Mouse (Mus musculus) heart, adult 8-10 months (tissue): ENCODE measurements at regions not wholly inside any gene's neighbourhood (a gene's known extent, or its start where the extent isn't known, plus 50 kb on each side); places are given as distances from the start of the nearest gene placed in this dataset.

Source experiments
- DNase-seq: peaks from one replicate; pipeline ENCODE4 v3.0.0; 2022; ENCODE audit warnings: low spot score

GRCm38 (mm10) chr11:112720652-112721051 is 61.4 kb upstream of the Sox9 start:
- no peak for DNase-seq

DNA sequence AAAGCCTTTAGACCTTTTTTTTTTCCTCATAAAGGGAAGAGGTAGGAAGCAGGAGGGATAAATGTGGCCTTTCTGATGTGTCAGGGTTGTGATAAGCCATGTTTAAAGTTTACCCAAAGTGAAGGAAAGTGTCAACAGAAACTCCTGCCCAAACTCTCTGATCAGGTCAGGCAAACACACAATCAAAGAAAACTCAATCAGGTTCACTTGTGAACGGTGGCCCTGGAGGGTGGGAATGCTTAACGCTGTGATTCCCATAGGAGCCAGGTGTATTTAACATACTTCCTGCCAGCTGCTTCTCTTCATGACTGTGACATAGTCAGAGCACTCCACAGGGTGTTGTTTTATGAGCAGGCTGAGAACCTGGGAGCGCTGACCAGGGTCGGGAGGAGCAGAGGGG is 59.1 kb upstream of the Sox9 start:
- no peak for DNase-seq

DNA sequence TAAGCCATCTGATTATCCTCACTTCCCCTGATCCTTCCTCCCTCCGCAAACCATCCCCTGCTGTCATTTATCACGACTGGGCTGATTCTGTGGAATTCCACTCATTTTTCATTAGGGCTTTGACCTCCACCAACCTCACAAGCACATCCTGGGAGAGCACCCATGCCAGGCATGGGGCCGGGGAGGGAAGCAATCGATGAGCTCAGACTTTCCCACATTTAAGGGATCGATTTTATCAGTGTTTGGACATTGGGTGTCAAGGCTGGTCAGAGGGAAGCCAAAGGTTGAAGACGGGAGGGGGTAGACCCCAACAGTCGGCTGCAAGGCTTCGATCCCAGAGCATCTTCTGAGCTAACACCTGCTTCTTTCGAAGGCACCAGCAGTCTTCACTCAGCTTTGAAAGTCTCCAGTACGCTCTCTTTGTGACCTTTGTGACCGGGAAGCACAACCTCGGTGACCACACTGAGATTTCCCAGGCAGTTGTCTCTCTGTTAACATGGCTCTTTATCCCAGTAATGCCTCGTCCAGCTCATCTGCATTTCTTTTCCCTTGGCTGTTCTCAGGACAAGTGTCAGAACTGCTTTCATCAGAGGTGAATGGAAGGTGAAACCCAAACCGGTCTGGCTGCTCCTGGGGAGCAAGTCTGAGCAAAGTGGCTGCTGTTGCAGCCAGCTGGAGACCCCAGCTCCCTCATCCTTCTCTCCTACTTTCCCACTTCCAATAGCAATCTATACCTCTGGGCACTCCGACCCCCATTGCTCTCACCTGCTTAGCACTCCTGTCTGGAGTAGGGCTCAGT is 53.7 kb upstream of the Sox9 start:
- DNase-seq = no peak
